Mouse (Mus musculus): Measurements from ENCODE around the gene Chd1.

- TF ChIP-seq EP300 (IDR thresholded peaks at IDR 0.05; ENCODE audit: insufficient read depth, low read depth, low read length) (no peak), POLR2A (IDR thresholded peaks at IDR 0.05; ENCODE audit: insufficient read depth, low read length) (no peak), CTCF (IDR thresholded peaks at IDR 0.05; ENCODE audit: low read depth, low read length) (no peak)
Measured at GRCm38 (mm10) chr17:15761191-15761590, 56.4 kb downstream of the Chd1 start.
